Mouse (Mus musculus) lung, embryonic 15.5 days (tissue): Measurements from ENCODE around the gene Gm7073. TPM values are rescaled to one million over a fixed set of nuclear protein-coding genes. Genes with fewer than 3 reads are reported as not detected.

Experiments
- ATAC-seq: fragments of 200-750 bp; cut with Nextera tagmentation; 2 replicates; pipeline ENCODE4 v1.8.0; 2017; ENCODE audit warnings: moderate number of reproducible peaks, borderline replicate concordance; ENCODE audit not compliant: low FRiP score, low TSS enrichment; ENCODE audit errors: extremely low read depth
- H3K27ac ChIP-seq: fragments of 300-500 bp; sonication (generic); 2 replicates; pipeline ENCODE4 v1.5.1; 2015; ENCODE audit warnings: moderate library complexity, mild to moderate bottlenecking, inconsistent platforms
- H3K27me3 ChIP-seq: fragments of 300-500 bp; sonication (generic); 2 replicates; pipeline ENCODE4 v1.6.1; 2015; ENCODE audit warnings: inconsistent platforms
- H3K36me3 ChIP-seq: fragments of 300-500 bp; sonication (generic); 2 replicates; pipeline ENCODE4 v1.6.1; 2015; ENCODE audit warnings: inconsistent platforms
- H3K4me1 ChIP-seq: fragments of 300-500 bp; sonication (generic); 2 replicates; pipeline ENCODE4 v1.6.1; 2015; ENCODE audit warnings: inconsistent platforms
- H3K4me2 ChIP-seq: fragments of 300-500 bp; sonication (generic); 2 replicates; pipeline ENCODE4 v1.6.1; 2015; ENCODE audit warnings: inconsistent platforms, mild to moderate bottlenecking, moderate library complexity
- H3K4me3 ChIP-seq: fragments of 300-500 bp; sonication (generic); 2 replicates; pipeline ENCODE4 v1.5.1; 2015; ENCODE audit warnings: mild to moderate bottlenecking, inconsistent platforms
- H3K9ac ChIP-seq: fragments of 300-500 bp; sonication (generic); 2 replicates; pipeline ENCODE4 v1.6.1; 2015; ENCODE audit warnings: inconsistent platforms
- H3K9me3 ChIP-seq: fragments of 300-500 bp; sonication (generic); 2 replicates; pipeline ENCODE4 v1.6.1; 2016; ENCODE audit warnings: inconsistent platforms
- WGBS: fragments of 180-500 bp; shearing (Covaris S2); methylation state at CpG from one replicate; pipeline ENCODE4 v1.1.7; 2015; 5-methylcytosine and 5-hydroxymethylcytosine counted together
- polyA plus RNA-seq: library from polyadenylated mRNA; unstranded; fragments of >200 nt; fragmentation: Nextera tagmentation; extraction: Ambion mirVana; gene quantifications from 2 replicates; pipeline ENCODE4 v1.2.1, GENCODE M21; 2015

Gm7073 gene
- not detected in 2 replicates for polyA plus RNA-seq

- no peaks in the 10 kb centered on the region for H3K4me1 ChIP-seq
- peaks cover 2% of the 10 kb centered on the region; the same call in 1 of the 2 replicates for H3K27me3 ChIP-seq
- H3K9ac ChIP-seq: no peak within 1 kb of the TSS
- H3K36me3 ChIP-seq: no peaks in the 10 kb centered on the region
- H3K4me2 ChIP-seq: no peak within 1 kb of the TSS
- H3K9me3 ChIP-seq: no peaks in the 10 kb centered on the region
- ATAC-seq: no peak
- H3K27ac ChIP-seq: no peak within 1 kb of the TSS
- no peak within 1 kb of the TSS for H3K4me3 ChIP-seq
These were observed at the start of gene Gm7073 for GRCm38 (mm10) chrX:60539149-60539548. TSS of gene Gm7073 (minus strand) at chrX:60539249.

GRCm38 (mm10) chrX:60570539-60570938 lies 31.5 kb upstream of the Gm7073 start:
- Histone ChIP-seq H3K9ac (no peak overlapping the region), H3K9me3 (no peaks in the 10 kb centered on the region), H3K4me1 (no peaks in the 10 kb centered on the region), H3K27me3 (no peaks in the 10 kb centered on the region), H3K36me3 (no peaks in the 10 kb centered on the region), H3K27ac (no peak overlapping the region), H3K4me2 (no peak overlapping the region), H3K4me3 (no peak overlapping the region)
- ATAC-seq: no peak
- WGBS: 25% methylated on average over 1 of the region's 1 CpGs

GRCm38 (mm10) chrX:60569047-60569446 lies 30.0 kb upstream of the Gm7073 start:
- H3K4me2 ChIP-seq: no peak overlapping the region
- no peaks in the 10 kb centered on the region for H3K27me3 ChIP-seq
- H3K27ac ChIP-seq: no peak overlapping the region
- H3K9ac ChIP-seq: no peak overlapping the region
- no peak for ATAC-seq
- no peaks in the 10 kb centered on the region for H3K9me3 ChIP-seq
- no peaks in the 10 kb centered on the region for H3K4me1 ChIP-seq
- no peaks in the 10 kb centered on the region for H3K36me3 ChIP-seq
- H3K4me3 ChIP-seq: no peak overlapping the region

GRCm38 (mm10) chrX:60555242-60555641 lies 16.2 kb upstream of the Gm7073 start:
- Histone ChIP-seq H3K36me3 (no peaks in the 10 kb centered on the region), H3K27me3 (no peaks in the 10 kb centered on the region), H3K4me1 (no peaks in the 10 kb centered on the region), H3K4me3 (no peak overlapping the region), H3K4me2 (no peak overlapping the region), H3K27ac (no peak overlapping the region), H3K9ac (no peak overlapping the region), H3K9me3 (no peaks in the 10 kb centered on the region)
- ATAC-seq: no peak
- 54% methylated on average over 4 of the region's 4 CpGs for WGBS

GRCm38 (mm10) chrX:60547444-60548304 lies 8.6 kb upstream of the Gm7073 start:
- ATAC-seq: peak; percentile 96
- 10% methylated on average over 58 of the region's 113 CpGs for WGBS
- peak overlapping the region; percentile 31; the same call in 1 of the 2 replicates for H3K9ac ChIP-seq

GRCm38 (mm10) chrX:60547098-60547443 lies 8.0 kb upstream of the Gm7073 start:
- H3K4me3 ChIP-seq: peak overlapping the region; percentile 51
- no peaks in the 10 kb centered on the region for H3K9me3 ChIP-seq
- H3K4me1 ChIP-seq: no peaks in the 10 kb centered on the region
- WGBS: 20% methylated on average over 16 of the region's 16 CpGs
- H3K36me3 ChIP-seq: no peaks in the 10 kb centered on the region
- H3K9ac ChIP-seq: peak overlapping the region; percentile 31; the same call in 1 of the 2 replicates
- H3K27me3 ChIP-seq: peaks cover 7% of the 10 kb centered on the region
- no peak overlapping the region for H3K27ac ChIP-seq
- H3K4me2 ChIP-seq: peak overlapping the region; percentile 66
- ATAC-seq: no peak

More at GRCm38 (mm10) chrX:60547444-60548304, 8.6 kb upstream of the Gm7073 start:
- H3K27me3 ChIP-seq: peaks cover 7% of the 10 kb centered on the region
- H3K4me3 ChIP-seq: peak overlapping the region; percentile 51
- H3K9me3 ChIP-seq: no peaks in the 10 kb centered on the region
- peak overlapping the region; percentile 66 for H3K4me2 ChIP-seq
- no peak overlapping the region for H3K27ac ChIP-seq
- H3K36me3 ChIP-seq: no peaks in the 10 kb centered on the region
- H3K4me1 ChIP-seq: no peaks in the 10 kb centered on the region

GRCm38 (mm10) chrX:60545906-60546305 lies 6.9 kb upstream of the Gm7073 start:
- 55% methylated on average over 3 of the region's 3 CpGs for WGBS
- peaks cover 7% of the 10 kb centered on the region for H3K27me3 ChIP-seq
- ATAC-seq: no peak
- no peaks in the 10 kb centered on the region for H3K36me3 ChIP-seq
- no peaks in the 10 kb centered on the region for H3K9me3 ChIP-seq
- H3K4me3 ChIP-seq: no peak overlapping the region
- no peak overlapping the region for H3K9ac ChIP-seq
- H3K27ac ChIP-seq: no peak overlapping the region
- no peak overlapping the region for H3K4me2 ChIP-seq
- no peaks in the 10 kb centered on the region for H3K4me1 ChIP-seq

GRCm38 (mm10) chrX:60545444-60545843 lies 6.4 kb upstream of the Gm7073 start:
- H3K4me3 ChIP-seq: no peak overlapping the region
- ATAC-seq: no peak
- 64% methylated on average over 1 of the region's 1 CpGs for WGBS
- peaks cover 7% of the 10 kb centered on the region for H3K27me3 ChIP-seq
- H3K4me1 ChIP-seq: no peaks in the 10 kb centered on the region
- no peak overlapping the region for H3K27ac ChIP-seq
- no peak overlapping the region for H3K9ac ChIP-seq
- H3K36me3 ChIP-seq: no peaks in the 10 kb centered on the region
- no peak overlapping the region for H3K4me2 ChIP-seq
- no peaks in the 10 kb centered on the region for H3K9me3 ChIP-seq

GRCm38 (mm10) chrX:60544098-60544497 lies 5.0 kb upstream of the Gm7073 start:
- no peak overlapping the region for H3K27ac ChIP-seq
- H3K36me3 ChIP-seq: no peaks in the 10 kb centered on the region
- no peak for ATAC-seq
- no peak overlapping the region for H3K4me3 ChIP-seq
- no peaks in the 10 kb centered on the region for H3K4me1 ChIP-seq
- WGBS: 49% methylated on average over 4 of the region's 4 CpGs
- no peak overlapping the region for H3K4me2 ChIP-seq
- H3K27me3 ChIP-seq: peaks cover 7% of the 10 kb centered on the region
- no peak overlapping the region for H3K9ac ChIP-seq
- H3K9me3 ChIP-seq: no peaks in the 10 kb centered on the region

- Histone ChIP-seq H3K4me3 (no peak overlapping the region), H3K27me3 (peaks cover 2% of the 10 kb centered on the region; the same call in 1 of the 2 replicates), H3K36me3 (no peaks in the 10 kb centered on the region), H3K27ac (no peak overlapping the region), H3K9me3 (no peaks in the 10 kb centered on the region), H3K9ac (no peak overlapping the region), H3K4me1 (no peaks in the 10 kb centered on the region), H3K4me2 (no peak overlapping the region)
- WGBS: 56% methylated on average over 1 of the region's 1 CpGs
- no peak for ATAC-seq
These were observed 3.9 kb upstream of the Gm7073 start for GRCm38 (mm10) chrX:60542901-60543300.

GRCm38 (mm10) chrX:60503995-60504394 lies 35.1 kb downstream of the Gm7073 start:
- no peak overlapping the region for H3K4me3 ChIP-seq
- H3K4me1 ChIP-seq: no peaks in the 10 kb centered on the region
- no peak overlapping the region for H3K4me2 ChIP-seq
- H3K27me3 ChIP-seq: no peaks in the 10 kb centered on the region
- ATAC-seq: no peak
- no peaks in the 10 kb centered on the region for H3K9me3 ChIP-seq
- no peak overlapping the region for H3K27ac ChIP-seq
- H3K9ac ChIP-seq: no peak overlapping the region
- no peaks in the 10 kb centered on the region for H3K36me3 ChIP-seq

- Histone ChIP-seq H3K27me3 (no peaks in the 10 kb centered on the region), H3K36me3 (no peaks in the 10 kb centered on the region), H3K9me3 (no peaks in the 10 kb centered on the region), H3K4me3 (no peak overlapping the region), H3K27ac (no peak overlapping the region), H3K4me1 (no peaks in the 10 kb centered on the region), H3K9ac (no peak overlapping the region), H3K4me2 (no peak overlapping the region)
- 85% methylated on average over 1 of the region's 1 CpGs for WGBS
- ATAC-seq: no peak
These were observed 41.3 kb downstream of the Gm7073 start for GRCm38 (mm10) chrX:60497750-60498149.
